Mouse (Mus musculus): ENCODE results near the gene Tmem119.
"Not testable (repeated sequence)": the region's sequence is repeated elsewhere in the genome, so short reads cannot be mapped to it uniquely, and the experiment has no call there.

Gene Tmem119

DNA sequence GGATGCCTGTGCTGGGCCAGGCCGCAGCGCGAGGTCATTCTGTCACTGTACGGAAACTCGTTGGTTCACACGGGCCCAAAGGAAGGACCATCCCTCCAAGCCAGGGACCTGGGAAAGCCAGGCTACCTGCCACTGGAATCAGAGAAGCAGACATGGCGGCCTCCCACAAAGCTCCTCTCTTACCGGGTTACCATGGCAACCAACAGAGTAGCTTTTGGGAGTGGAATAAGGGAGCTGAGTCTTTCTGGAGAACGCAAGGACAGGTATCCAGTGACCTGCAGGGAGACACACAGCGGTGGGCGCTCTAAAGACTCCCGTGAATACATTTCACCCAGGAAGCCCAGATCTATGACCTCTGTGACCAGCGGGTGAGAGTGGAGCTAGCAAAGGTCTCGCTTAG is 18.3 kb upstream of the Tmem119 start:
- no peak for DNase-seq (ENCODE audit: extremely low read depth, low read depth)

DNA sequence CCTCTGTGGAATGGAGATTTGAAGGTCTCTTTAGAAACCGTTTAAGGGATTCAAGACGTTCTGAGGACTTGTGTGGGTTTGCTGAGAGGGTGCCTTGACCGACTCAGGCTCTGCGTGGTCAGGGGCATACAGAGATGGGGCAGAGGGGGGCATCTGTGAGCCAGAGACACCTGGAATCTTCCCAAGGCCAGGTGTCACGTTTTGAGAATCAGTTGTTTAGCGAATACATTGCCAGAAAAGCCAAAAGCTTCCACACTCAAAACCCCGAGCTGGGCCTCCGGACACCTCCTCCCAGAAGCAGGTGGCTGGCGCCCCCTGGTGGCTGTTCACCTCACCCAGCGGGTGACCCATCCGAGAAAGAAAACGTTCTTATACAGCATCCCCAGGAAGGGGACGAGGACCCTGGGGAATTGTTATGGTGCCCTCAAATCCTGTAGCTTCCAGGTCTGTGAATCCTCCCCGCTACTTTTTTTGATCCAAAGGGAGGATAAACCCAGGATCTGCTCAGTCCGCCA is 15.4 kb upstream of the Tmem119 start:
- DNase-seq (ENCODE audit: extremely low read depth, low read depth): peak; percentile 26

DNA sequence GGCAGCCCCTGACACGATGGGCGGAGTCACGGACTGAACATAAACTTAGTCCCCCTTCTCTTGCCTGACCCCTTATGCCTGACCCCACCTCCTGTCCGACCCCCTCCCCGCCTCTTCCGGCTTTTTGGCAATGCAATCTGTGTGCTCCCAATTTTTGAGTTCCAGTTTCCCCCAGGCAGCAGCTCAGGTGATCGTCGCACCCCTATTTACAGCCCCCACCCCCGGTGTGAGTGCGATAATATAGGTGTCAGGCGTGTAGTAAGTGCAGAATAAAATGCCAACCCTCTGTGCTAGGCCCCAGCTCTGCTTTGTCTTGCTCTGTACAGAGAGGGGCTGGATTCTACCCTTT is 14.7 kb upstream of the Tmem119 start:
- DNase-seq (ENCODE audit: extremely low read depth, low read depth): no peak

DNA sequence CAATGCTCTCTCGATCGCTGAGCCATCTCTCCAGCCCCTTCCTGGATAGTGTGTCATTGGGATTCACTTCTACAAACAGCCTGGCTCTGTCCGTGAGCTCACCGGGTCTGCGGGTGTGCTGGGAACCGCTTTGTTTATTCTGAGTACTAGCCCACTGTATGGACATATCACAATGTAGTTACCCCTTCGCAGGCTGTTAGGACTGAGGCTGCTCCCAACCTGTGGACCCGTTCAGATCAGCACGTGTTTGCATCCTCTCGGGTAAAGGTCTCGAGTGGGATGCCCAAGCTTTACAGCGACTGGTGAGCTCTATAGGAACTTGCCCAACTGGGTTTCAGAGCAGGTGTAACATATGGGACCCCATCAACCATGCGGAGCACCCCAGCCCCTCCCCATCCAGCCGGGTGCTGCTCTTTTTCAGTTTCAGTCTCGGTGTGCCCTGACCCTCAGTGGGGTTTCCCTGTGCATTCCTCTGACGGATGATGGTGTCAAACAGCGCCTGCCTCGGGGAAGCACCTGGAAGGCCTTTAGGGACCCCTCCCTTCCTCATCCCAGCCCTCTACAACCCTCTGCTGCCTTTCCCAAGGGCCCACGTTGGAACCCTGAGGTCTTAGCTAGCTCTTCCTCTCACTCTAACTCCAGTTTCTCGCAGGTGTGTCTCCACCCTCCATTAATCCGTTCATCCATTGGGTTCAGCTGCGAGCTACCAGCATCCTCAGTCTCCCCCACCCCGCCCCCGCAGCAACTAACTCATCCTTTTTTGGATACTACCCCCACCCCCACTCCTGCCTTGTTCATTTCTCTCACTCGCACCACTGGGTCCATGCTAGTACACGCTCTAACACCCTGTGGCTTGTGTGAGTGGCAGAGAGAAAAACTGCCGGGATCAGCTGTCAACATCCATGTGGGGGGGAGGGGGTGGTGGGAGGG is 14.1 kb upstream of the Tmem119 start:
- no peak for DNase-seq (ENCODE audit: extremely low read depth, low read depth)

DNA sequence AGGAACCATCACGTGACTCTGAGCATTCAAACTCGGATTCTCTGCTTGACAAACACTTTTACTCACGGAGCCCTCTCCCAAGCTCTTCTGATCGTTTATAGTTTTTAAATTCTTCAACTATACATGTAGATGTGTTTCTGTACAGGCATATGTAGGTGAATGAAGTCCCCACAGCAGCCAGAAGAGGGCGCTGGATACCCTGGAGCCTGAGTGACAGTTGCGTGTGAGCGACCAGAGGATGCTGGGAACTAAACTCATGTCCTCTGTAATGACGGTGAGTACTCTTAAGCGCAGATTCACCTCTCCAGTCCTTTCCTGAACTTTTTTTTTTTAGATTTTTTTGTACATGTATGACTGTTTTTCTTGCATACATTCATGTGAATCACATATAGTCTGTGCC is 13.3 kb upstream of the Tmem119 start:
- DNase-seq (ENCODE audit: extremely low read depth, low read depth): no peak

DNA sequence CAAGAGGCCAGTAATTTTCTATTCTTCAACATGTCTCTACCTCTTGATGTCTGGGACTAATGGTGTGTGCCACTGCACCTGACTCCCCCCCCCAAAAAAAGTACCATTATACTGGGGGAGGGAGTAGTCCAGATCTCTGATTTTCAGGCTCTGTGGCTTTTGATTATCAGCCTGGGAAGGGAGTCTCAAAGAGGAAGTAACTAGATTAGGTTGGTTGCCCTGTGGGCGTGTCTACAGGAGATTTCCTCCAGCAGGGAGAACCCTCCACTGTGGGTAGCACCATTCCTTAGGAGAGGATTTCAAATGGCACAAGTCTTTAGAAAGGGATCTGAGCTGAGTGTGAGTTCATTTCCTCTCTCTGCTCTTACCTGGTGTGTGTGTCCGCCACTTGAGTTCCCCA is 12.3 kb upstream of the Tmem119 start:
- DNase-seq (ENCODE audit: extremely low read depth, low read depth): peak; percentile 26

DNA sequence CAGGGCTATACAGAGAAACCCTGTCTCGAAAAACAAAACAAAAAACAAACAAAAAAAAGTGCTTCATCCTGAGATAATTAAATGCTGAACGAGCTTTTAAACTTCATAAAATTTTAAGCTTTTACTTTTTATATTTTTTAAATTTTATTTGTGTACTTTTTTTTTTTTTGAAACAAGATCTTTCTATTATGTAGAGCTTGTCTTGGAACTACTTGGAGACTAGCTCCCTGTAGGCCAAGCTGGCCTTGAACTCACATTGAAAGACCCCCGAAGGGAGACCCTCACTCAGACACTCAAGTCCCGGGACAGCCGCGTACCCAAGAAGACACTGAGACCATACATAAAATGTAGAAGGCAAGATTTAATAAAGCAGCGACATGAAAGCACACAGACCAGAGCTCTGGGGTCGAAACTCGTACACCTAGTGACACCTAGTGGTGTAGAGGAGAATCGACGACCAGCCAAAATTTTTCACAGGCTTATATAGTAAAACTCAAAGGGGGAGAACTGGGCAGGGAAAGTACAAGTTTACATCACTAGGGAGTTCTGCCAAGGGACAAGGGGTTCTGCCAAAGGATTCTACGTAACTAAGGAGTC is 11.6 kb upstream of the Tmem119 start:
- not testable (repeated sequence) for DNase-seq (ENCODE audit: extremely low read depth, low read depth)

DNA sequence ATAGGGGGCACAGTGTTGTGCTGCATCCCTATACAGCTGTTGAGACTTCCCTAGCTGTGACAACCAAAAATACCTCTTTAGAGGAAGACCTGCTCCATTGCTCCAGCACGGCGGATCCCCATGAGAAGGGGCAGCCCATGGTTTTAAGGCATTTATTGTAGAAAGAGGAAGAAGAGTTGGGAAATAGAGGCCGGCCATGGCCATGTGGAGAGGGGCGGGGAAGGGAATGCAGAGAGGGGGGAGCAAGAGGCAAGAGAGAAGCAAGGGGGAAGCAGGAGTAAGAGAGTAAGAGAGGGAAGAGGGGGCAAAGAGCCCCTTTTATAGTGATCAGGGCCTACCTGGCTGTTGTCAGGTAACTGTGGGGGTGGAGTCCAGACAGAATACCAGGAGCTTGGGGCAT is 9.8 kb upstream of the Tmem119 start:
- no peak for DNase-seq (ENCODE audit: extremely low read depth, low read depth)

DNA sequence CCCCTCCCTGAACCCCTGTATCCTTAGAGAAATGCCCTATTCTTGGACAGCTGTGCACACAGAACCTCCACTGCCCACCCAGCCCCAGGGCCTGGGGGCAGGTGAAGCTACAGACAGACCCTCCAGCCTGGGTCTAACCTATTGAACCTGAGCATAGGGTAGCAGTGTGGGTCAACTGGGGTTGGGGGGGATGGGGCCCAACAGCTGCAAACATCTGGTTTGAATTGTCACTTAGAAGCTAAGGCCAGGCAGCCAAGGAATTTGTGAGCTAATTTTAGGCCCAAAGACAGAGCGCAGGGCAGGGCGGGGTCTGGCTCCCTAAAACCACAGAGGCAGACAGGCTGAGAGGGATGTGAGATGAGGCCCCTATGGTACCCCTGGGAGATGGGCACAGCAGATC is 7.9 kb upstream of the Tmem119 start:
- no peak for DNase-seq (ENCODE audit: extremely low read depth, low read depth)

DNA sequence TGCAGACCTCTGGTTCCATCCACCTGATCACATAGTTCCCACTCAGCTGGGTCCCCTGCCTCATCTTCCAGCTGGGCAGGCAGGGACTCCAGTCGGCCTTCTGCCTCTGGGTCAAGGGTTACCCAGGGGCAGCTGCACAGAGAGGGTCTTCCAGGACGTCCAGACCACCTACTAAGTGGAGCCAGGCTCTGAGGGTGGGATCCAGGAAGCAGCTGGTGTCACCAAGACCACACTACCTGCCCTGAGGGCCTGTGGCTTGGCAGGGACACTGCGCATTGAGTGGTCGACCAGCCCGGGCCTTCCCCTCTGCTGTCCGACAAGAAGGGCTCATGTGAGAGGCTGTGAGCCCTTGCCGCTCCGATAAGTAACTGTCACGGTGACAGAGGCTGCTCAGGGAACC is 7.4 kb upstream of the Tmem119 start:
- DNase-seq (ENCODE audit: extremely low read depth, low read depth): no peak

DNA sequence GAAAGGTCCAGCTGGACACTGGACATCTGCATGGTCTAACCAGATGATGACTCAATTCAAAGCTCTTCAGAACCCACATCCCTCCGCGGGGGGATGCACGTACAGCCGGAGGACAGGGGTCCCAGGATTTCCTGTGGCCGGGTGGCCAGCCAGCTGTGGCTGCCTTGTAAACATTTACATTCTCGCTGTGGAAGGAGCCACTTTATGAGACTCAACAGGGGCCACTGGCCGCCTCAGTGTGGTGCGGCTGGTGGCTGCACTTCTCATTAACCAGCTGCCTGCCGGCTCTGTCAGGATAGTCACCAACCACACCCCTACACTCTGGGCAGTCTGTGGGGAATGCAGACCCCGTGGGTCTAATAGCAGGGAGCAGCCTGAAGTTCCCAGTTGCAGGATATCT is 6.1 kb upstream of the Tmem119 start:
- no peak for DNase-seq (ENCODE audit: extremely low read depth, low read depth)

DNA sequence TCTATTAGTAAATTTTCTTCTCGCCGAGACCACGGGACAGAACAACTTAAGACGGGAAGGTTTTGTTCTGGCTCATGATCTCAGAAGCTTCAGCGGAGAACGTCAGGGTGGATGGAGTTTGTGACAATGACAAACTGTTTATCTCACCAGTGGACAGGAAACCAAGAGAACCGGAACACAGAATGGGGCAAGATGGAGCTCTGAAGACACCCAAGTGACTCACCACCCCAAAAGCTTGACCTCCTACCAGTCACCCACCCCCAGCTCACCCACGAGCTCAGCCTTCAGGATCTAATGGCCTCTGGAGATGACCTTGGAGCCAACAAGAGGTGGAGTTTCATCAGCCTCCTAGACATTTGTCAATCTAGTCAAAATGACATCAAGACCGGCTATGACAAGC is 5.0 kb upstream of the Tmem119 start:
- no peak for DNase-seq (ENCODE audit: extremely low read depth, low read depth)

DNA sequence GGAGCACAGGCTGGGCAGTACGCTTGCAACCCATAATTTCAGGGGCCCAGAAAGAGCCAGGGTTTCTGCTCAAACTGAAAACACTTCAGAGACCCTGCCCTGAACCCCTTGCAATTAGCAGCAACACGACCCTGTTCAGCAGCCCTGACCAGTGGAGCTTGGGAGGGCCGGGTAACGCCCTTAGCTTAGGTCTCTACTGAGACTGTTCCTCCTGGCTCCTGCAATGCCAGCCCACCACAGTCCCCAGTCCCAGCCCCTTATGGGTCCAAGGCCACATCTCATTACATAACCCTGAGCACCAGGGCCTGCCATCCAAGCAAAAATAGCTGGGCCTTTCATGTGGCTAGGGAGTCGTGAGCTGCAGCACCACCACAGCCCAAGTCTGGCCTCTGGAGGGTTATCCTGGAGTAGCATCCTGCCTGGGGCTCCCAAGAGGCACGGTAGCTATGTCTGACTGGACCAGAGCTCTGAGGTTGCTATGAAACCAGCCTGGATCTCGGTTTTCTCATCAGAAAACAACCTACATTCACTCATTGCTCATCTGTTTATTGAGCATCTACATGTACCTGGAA is 4.2 kb upstream of the Tmem119 start:
- DNase-seq (ENCODE audit: extremely low read depth, low read depth): no peak

DNA sequence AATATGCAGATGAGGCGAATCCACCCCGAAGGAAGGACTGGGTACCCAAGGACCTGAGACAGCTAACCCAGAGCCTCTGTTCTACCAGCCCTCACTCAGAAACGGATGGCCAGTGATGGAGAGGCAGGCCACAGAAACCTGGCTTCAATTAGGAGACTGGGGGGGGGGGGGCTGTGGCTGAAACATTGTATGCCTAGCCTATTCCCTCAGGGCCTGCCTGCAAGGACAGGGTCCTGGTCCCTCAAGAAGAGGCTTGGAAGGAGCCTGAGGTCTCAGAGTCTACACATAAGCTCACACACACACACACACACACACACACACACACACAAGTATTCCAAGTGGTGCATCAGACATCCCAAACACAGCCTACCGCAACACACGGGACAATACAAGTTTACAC is 625 bp downstream of the Tmem119 start:
- no peak for DNase-seq (ENCODE audit: extremely low read depth, low read depth)

DNA sequence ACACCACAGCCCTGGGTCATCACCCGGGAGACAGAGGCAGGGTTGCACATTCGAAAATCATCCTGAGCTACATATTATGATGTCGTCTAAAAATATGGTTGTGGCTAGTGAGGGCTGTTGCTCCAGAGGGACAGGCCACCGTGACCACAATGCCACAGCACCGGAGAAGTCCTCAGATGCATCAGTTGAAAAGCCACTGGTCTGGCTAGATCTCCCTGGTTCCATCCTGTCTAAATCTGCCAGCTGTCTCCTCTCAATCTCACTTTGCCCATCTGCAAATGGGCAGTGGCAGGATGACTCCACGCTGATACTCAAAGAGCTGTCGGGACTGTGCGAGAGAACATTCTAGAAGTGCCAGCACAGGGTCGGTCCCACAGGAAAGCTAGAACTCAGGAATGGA is 1.8 kb downstream of the Tmem119 start:
- DNase-seq (ENCODE audit: extremely low read depth, low read depth): no peak

DNA sequence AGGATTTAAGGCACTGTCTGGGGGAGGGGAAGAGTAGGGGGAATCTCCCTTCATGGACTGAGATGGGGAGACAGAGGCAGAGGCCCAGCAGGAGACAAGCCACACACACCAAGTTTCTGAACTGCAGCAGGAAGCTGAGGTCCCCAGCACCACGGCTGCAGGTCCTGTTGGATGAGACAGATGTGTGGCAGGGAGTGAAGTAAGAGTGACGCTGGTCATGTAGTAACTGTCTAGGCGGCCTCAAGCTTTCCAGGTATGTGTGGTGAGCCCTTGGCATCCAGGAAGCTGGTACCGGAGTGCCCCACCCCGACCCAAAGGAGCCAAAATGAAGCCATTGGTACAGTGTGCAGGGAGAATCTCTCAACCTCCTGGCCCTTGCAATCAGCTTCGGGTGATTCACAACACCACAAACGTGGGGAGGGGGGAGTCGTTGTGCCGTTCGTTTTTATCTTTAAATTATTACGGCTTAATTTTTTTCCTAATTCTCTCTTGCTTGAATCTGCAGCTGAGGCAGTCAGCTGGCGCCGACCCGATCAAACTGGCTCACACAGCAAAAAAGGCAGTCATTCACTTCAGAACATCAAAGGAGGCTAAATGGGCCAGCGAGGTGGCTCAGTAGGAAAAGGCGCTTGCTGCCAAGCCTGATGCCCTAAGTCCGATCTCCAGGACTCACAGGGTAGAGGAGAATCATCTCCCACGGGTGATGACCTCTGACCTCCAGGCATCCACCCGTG is 3.0 kb downstream of the Tmem119 start:
- DNase-seq (ENCODE audit: extremely low read depth, low read depth): no peak

DNA sequence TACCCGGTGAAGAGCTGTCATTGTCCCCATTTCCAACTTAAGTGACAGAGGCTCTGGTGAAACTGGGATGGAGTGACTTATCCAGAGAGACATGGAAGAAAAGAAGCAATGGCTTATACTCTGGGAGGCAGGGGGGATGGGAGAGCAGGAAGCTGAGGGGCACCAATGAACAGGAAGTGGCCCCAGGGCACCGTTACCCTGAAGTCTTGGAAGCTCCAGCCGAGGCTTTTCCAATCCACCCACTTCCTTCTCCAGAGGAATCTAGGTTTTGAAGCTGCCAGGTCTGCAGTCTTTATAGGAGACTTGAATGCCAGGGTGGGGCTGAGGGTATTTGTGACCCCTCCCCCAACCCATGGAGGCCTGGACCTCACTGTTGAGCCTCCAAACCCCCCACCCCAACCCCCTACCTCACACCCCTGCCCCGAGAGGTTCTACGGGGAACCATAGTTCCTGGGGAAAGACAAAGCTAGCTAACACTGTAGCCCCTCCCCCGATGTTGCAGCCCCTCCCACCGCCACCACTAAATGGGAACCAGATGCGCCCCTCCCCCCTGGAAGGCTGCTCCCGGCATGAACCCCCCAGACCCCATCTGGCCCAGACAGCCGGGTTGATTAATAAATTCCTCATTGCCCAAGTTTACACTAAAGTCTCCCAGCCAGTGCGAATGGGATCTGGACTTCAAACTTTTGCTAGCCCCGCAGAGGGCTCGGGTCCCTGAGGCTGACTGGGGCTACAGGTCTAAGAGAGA is 3.7 kb downstream of the Tmem119 start:
- DNase-seq (ENCODE audit: extremely low read depth, low read depth): no peak

DNA sequence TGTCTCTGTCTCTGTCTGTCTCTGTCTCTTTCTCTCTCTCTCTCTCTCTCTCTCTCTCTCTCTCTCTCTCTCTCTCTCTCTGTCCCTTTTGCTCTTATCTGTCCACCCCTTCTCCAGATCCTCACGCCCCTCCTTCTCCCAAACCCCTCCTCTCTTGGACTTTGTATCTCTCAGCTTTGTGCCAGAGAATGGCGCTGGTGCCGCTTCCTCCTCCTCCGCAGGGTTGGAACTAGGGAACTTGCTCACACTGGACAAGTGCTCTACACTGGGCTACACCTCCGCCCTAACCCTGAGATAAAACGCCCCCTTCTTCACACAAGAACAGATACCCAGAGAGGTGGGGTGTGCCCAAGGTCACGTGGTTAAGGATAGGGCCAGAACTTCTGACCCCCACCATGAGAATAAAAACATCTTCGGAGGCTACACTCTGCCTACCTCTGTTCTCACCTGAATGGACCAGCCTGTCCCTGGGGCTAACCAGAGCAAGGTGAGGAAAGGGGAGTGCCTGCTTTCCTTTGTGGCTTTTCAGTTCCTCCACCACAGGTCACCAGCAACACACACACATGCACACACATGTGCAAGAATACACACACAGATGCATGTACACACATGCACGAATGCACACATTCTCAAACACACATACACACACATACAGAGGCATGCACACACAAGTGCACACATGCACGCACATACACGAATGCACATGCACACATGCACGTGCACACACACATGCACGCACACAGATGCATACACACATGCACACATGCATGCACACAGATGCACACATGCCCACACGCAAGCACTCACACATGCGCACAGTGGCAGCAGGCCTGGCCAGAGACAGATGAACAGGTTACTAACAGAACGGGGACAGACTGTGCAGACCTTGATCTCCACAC is 8.9 kb downstream of the Tmem119 start:
- no peak for DNase-seq (ENCODE audit: extremely low read depth, low read depth)

DNA sequence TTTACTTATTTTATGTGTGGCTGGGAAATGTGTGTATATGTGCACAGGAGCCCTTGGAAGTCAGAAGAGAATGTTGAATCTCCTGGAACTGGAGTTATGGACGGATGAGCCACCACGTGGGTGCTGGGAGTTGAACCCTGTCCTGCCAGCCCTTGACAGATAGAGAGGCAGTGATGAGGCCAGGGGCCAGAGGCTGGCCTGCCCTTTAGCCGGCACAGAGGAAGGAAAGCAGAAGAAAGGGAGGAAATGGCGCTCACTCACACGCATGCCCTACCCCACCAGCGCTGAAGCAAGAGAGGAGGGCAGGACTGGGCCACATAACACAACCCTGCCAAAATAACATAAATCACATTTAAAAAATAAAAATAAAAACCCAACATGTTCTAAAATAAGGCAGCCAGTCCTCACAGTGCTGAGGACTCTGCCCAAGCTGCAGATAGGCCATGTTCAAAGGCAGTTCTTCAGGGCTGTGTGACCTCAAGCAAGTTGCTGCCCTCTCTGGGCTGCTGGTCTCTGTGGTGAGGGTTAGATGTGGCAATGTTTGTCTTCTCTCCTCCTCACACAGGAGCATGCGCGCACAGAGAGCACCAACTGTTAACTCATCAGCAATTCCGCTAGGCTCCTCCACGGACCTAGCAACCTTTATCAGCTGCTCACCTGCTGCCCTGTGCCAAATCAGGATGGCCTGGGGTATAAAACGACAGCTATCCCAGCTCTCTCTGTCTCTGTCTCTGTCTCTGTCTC is 9.7 kb downstream of the Tmem119 start:
- no peak for DNase-seq (ENCODE audit: extremely low read depth, low read depth)

Measured in MEL-GATA-1-ER (cell line).